ENCODE assay signal across 8 mouse cellular contexts in the genomic region with DNA sequence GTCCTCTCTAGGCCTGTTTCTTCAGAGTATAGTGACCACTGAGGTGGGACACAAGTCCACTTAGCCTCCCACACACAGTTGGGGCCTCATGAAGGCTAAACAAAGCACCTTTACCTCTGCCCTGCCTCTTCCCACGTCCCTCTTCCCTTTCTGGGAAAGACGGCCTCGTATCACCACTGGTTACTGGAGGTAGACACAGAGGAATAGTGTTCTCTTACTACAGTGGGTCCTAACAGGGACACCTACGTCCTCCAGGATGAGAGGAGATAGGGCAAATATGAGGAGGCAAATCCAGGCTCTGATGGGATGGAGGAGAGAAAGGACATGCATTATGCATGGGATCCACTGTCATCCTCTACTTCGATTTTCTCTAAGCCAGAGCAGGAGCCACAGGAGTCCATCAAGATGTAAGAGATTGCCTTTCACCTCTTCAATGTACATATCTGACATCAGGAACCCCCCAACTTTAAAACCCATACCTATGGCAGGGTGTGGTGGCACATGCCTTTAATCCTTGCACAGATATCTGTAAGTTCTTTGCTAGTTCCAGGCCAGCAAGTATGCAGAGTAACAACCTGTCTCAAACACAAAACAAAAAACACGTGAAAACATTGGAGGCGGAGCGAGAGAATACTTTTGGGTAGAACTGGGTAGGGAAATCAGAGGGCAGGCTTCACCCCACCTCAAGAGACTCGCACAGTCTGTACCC. TPM values are rescaled to one million over a fixed set of nuclear protein-coding genes. Genes with fewer than 3 reads are reported as not detected.
DNase-seq lines count a peak whose midpoint lies in the region; ATAC-seq and TF ChIP-seq lines count a peak whose summit lies in the region.

No protein-coding gene starts in this region.

- peak overlapping the region; percentile 96 for H3K4me3 ChIP-seq in lung, embryonic 15.5 days
- peak overlapping the region; percentile 79 for H3K4me3 ChIP-seq in erythroblast, embryonic 14.5 days (replicated peaks)
- peak overlapping the region; percentile 90 for H3K4me3 ChIP-seq in limb, embryonic 10.5 days
- H3K4me3 ChIP-seq in olfactory bulb, adult 2 months (ENCODE audit: insufficient read depth, low read depth, low read length): peak overlapping the region; percentile 66

- no peak overlapping the region; the same call in 1 of the 2 replicates for H3K27ac ChIP-seq in lung, embryonic 15.5 days
- peak overlapping the region; percentile 90 for H3K27ac ChIP-seq in limb, embryonic 10.5 days
- H3K27ac ChIP-seq in olfactory bulb, adult 2 months (ENCODE audit: insufficient read depth, low read depth, low read length): peak overlapping the region; percentile 54

- peak overlapping the region; percentile 82 for H3K4me2 ChIP-seq in lung, embryonic 15.5 days

- H3K9me3 ChIP-seq in lung, embryonic 15.5 days: no peaks in the 10 kb centered on the region
- H3K9me3 ChIP-seq in erythroblast, embryonic 14.5 days (ENCODE audit: control insufficient read depth, low read length): peaks cover 6% of the 10 kb centered on the region
- H3K9me3 ChIP-seq in limb, embryonic 10.5 days (replicated peaks): no peaks in the 10 kb centered on the region

- H3K4me1 ChIP-seq in lung, embryonic 15.5 days: peaks cover 16% of the 10 kb centered on the region
- peaks cover 41% of the 10 kb centered on the region for H3K4me1 ChIP-seq in erythroblast, embryonic 14.5 days (ENCODE audit: control insufficient read depth)
- H3K4me1 ChIP-seq in limb, embryonic 10.5 days: peaks cover 47% of the 10 kb centered on the region
- H3K4me1 ChIP-seq in olfactory bulb, adult 2 months (ENCODE audit: control insufficient read depth, insufficient read depth, low read length): peaks cover 32% of the 10 kb centered on the region

- 38% methylated on average over 9 of the region's 9 CpGs for WGBS in lung, embryonic 15.5 days
- 38% methylated on average over 9 of the region's 9 CpGs for WGBS in limb, embryonic 10.5 days
- 39% methylated on average over 9 of the region's 9 CpGs for WGBS in olfactory bulb, adult 2 months

- no peak for TF ChIP-seq CTCF in olfactory bulb, adult 2 months (IDR thresholded peaks at IDR 0.05; ENCODE audit: insufficient read depth, low read depth, low read length)

- H3K36me3 ChIP-seq in lung, embryonic 15.5 days: peaks cover 6% of the 10 kb centered on the region; the same call in 1 of the 2 replicates
- peaks cover 30% of the 10 kb centered on the region for H3K36me3 ChIP-seq in erythroblast, embryonic 14.5 days (ENCODE audit: control insufficient read depth)
- peaks cover 33% of the 10 kb centered on the region for H3K36me3 ChIP-seq in limb, embryonic 10.5 days

- H3K27me3 ChIP-seq in lung, embryonic 15.5 days: no peaks in the 10 kb centered on the region
- H3K27me3 ChIP-seq in erythroblast, embryonic 14.5 days (ENCODE audit: control insufficient read depth): peaks cover 1% of the 10 kb centered on the region; the same call in 1 of the 2 replicates
- no peaks in the 10 kb centered on the region for H3K27me3 ChIP-seq in limb, embryonic 10.5 days (ENCODE audit: low read depth, poor library complexity, severe bottlenecking)

- H3K9ac ChIP-seq in lung, embryonic 15.5 days: peak overlapping the region; percentile 93; the same call in 1 of the 2 replicates

- no peak for DNase-seq in lung, postnatal 36 days
- DNase-seq in limb, embryonic 10.5 days (ENCODE audit: low spot score): no peak
- no peak for DNase-seq in spleen, adult 12 weeks (ENCODE audit: low spot score)
- DNase-seq in lung, postnatal 4 days: no peak

- no peak; the same call in 1 of the 2 replicates for ATAC-seq in lung, embryonic 15.5 days (ENCODE audit: borderline replicate concordance, extremely low read depth, low FRiP score, low TSS enrichment)
- ATAC-seq in CD4-positive, CD25-positive, alpha-beta regulatory T cell, adult 4 months: no peak

- TF ChIP-seq POLR2A in olfactory bulb, adult 2 months (IDR thresholded peaks at IDR 0.05; ENCODE audit: insufficient read depth, low read depth, low read length): no peak

RNA-seq across cellular contexts. Expression of gene Coro1b, which starts 0.5 kb away (rescaled TPM):
- polyA plus RNA-seq in lung, embryonic 15.5 days (2015; fragmentation: Nextera tagmentation; extraction: Ambion mirVana): 157 and 168 TPM in 2 replicates
- polyA plus RNA-seq in erythroblast, embryonic 14.5 days (2012): 6.2 and 7.5 TPM in 2 replicates
- polyA plus RNA-seq in limb, embryonic 10.5 days (2016; fragmentation: Nextera tagmentation; extraction: Ambion mirVana): 129 and 148 TPM in 2 replicates
- polyA plus RNA-seq in olfactory bulb, adult 2 months (2012; ENCODE audit: insufficient read depth, insufficient read length, low replicate concordance, missing spikeins): not detected in 2 replicates
- 100 to 1,000 TPM; 236 to 310 TPM for polyA plus RNA-seq in CD4-positive, CD25-positive, alpha-beta regulatory T cell, adult 4 months (2017; shearing (Covaris generic))

RNA-seq across cellular contexts. Expression of gene Cabp4, which starts 4.1 kb away (rescaled TPM):
- polyA plus RNA-seq in lung, embryonic 15.5 days (2015; fragmentation: Nextera tagmentation; extraction: Ambion mirVana): 0.11 TPM in 1 of 2 replicates, not detected in the other
- polyA plus RNA-seq in erythroblast, embryonic 14.5 days (2012): 0.05 TPM in 2 replicates
- polyA plus RNA-seq in limb, embryonic 10.5 days (2016; fragmentation: Nextera tagmentation; extraction: Ambion mirVana): 0.15 TPM in 1 of 2 replicates, not detected in the other
- not detected in 2 replicates for polyA plus RNA-seq in olfactory bulb, adult 2 months (2012; ENCODE audit: insufficient read depth, insufficient read length, low replicate concordance, missing spikeins)
- polyA plus RNA-seq in CD4-positive, CD25-positive, alpha-beta regulatory T cell, adult 4 months (2017; shearing (Covaris generic)): under 1 TPM; 0.79 to 0.92 TPM

RNA-seq across cellular contexts. Expression of gene Ptprcap, which starts 5.5 kb away (rescaled TPM):
- polyA plus RNA-seq in lung, embryonic 15.5 days (2015; fragmentation: Nextera tagmentation; extraction: Ambion mirVana): 3.4 and 13.5 TPM in 2 replicates
- polyA plus RNA-seq in erythroblast, embryonic 14.5 days (2012): 5.6 and 7.7 TPM in 2 replicates
- polyA plus RNA-seq in limb, embryonic 10.5 days (2016; fragmentation: Nextera tagmentation; extraction: Ambion mirVana): 0.93 and 1.4 TPM in 2 replicates
- 485 TPM in 1 of 2 replicates, not detected in the other for polyA plus RNA-seq in olfactory bulb, adult 2 months (2012; ENCODE audit: insufficient read depth, insufficient read length, low replicate concordance, missing spikeins)
- polyA plus RNA-seq in CD4-positive, CD25-positive, alpha-beta regulatory T cell, adult 4 months (2017; shearing (Covaris generic)): 100 to 1,000 TPM; 836 to 870 TPM

RNA-seq across cellular contexts. Expression of gene Gpr152, which starts 8.3 kb away (rescaled TPM):
- not detected in 2 replicates for polyA plus RNA-seq in lung, embryonic 15.5 days (2015; fragmentation: Nextera tagmentation; extraction: Ambion mirVana)
- 0.01 TPM in 1 of 2 replicates, not detected in the other for polyA plus RNA-seq in erythroblast, embryonic 14.5 days (2012)
- not detected in 2 replicates for polyA plus RNA-seq in limb, embryonic 10.5 days (2016; fragmentation: Nextera tagmentation; extraction: Ambion mirVana)
- not detected in 2 replicates for polyA plus RNA-seq in olfactory bulb, adult 2 months (2012; ENCODE audit: insufficient read depth, insufficient read length, low replicate concordance, missing spikeins)
- under 1 TPM in 1 of 2 experiments, not detected in 1; 0.29 TPM for polyA plus RNA-seq in CD4-positive, CD25-positive, alpha-beta regulatory T cell, adult 4 months (2017; shearing (Covaris generic))

RNA-seq across cellular contexts. Expression of gene Rps6kb2, which starts 15.2 kb away (rescaled TPM):
- 45.0 and 49.4 TPM in 2 replicates for polyA plus RNA-seq in lung, embryonic 15.5 days (2015; fragmentation: Nextera tagmentation; extraction: Ambion mirVana)
- 24.5 and 32.5 TPM in 2 replicates for polyA plus RNA-seq in erythroblast, embryonic 14.5 days (2012)
- polyA plus RNA-seq in limb, embryonic 10.5 days (2016; fragmentation: Nextera tagmentation; extraction: Ambion mirVana): 58.3 and 66.0 TPM in 2 replicates
- not detected in 2 replicates for polyA plus RNA-seq in olfactory bulb, adult 2 months (2012; ENCODE audit: insufficient read depth, insufficient read length, low replicate concordance, missing spikeins)
- 10 to 100 TPM; 31.7 to 39.0 TPM for polyA plus RNA-seq in CD4-positive, CD25-positive, alpha-beta regulatory T cell, adult 4 months (2017; shearing (Covaris generic))
